Mouse (Mus musculus) brown adipose tissue, adult 24 weeks (tissue): Measurements from ENCODE around the gene Tatdn2. TPM values are rescaled to one million over a fixed set of nuclear protein-coding genes. Genes with fewer than 3 reads are reported as not detected.

Source experiments
- polyA plus RNA-seq: library from polyadenylated mRNA; stranded (reverse); fragments of >200 nt; gene quantifications from 2 replicates; pipeline ENCODE4 v1.2.4, GENCODE M21; 2012; ENCODE audit not compliant: missing spikeins, insufficient read depth, insufficient read length

Gene Tatdn2
- polyA plus RNA-seq, 1 experiment = 18.0 TPM

Other genes starting within 250 kb of the Tatdn2 start
- gene Il17re, start 238.6 kb upstream of the Tatdn2 start, polyA plus RNA-seq = 5.9 and 8.7 TPM in 2 replicates
- 9.0 and 10.2 TPM in 2 replicates for gene Il17rc, start 225.6 kb upstream of the Tatdn2 start, polyA plus RNA-seq
- gene Creld1, start 213.8 kb upstream of the Tatdn2 start, polyA plus RNA-seq = 40.6 and 44.4 TPM in 2 replicates
- gene Prrt3, start 195.1 kb upstream of the Tatdn2 start, polyA plus RNA-seq = not detected in 2 replicates
- 52.2 and 77.4 TPM in 2 replicates for gene Emc3, start 165.4 kb upstream of the Tatdn2 start, polyA plus RNA-seq
- gene Fancd2, start 165.4 kb upstream of the Tatdn2 start, polyA plus RNA-seq = 0.48 TPM in 1 of 2 replicates, not detected in the other
- gene Fancd2os, start 96.3 kb upstream of the Tatdn2 start, polyA plus RNA-seq = not detected in 2 replicates
- gene Brk1, start 92.3 kb upstream of the Tatdn2 start, polyA plus RNA-seq = 158 and 192 TPM in 2 replicates
- 13.2 and 15.0 TPM in 2 replicates for gene Vhl, start 73.1 kb upstream of the Tatdn2 start, polyA plus RNA-seq
- gene Irak2, start 58.6 kb upstream of the Tatdn2 start, polyA plus RNA-seq = 18.9 and 19.7 TPM in 2 replicates
- not detected in 2 replicates for gene Ghrl, start 22.8 kb downstream of the Tatdn2 start, polyA plus RNA-seq
- 66.1 and 99.8 TPM in 2 replicates for gene Sec13, start 43.7 kb downstream of the Tatdn2 start, polyA plus RNA-seq